Mouse (Mus musculus) midbrain, embryonic 15.5 days (tissue): ENCODE measurements at regions not wholly inside any gene's neighbourhood (a gene's known extent, or its start where the extent isn't known, plus 50 kb on each side); places are given as distances from the start of the nearest gene placed in this dataset.

Source experiments
- ATAC-seq: fragments of 200-750 bp; cut with Nextera tagmentation; replicated peaks from 2 replicates; pipeline ENCODE4 v1.8.0; 2017; ENCODE audit warnings: moderate TSS enrichment
- H3K27ac ChIP-seq: fragments of 300-500 bp; sonication (generic); 2 replicates; pipeline ENCODE4 v1.5.1; 2015; ENCODE audit warnings: mild to moderate bottlenecking, inconsistent platforms
- H3K27me3 ChIP-seq: fragments of 300-500 bp; sonication (generic); replicated peaks from 2 replicates; pipeline ENCODE4 v1.6.1; 2015; ENCODE audit warnings: inconsistent platforms
- H3K36me3 ChIP-seq: fragments of 300-500 bp; sonication (generic); replicated peaks from 2 replicates; pipeline ENCODE4 v1.6.1; 2015; ENCODE audit warnings: inconsistent platforms
- H3K4me1 ChIP-seq: fragments of 300-500 bp; sonication (generic); 2 replicates; pipeline ENCODE4 v1.6.1; 2015; ENCODE audit warnings: inconsistent platforms
- H3K4me2 ChIP-seq: fragments of 300-500 bp; sonication (generic); 2 replicates; pipeline ENCODE4 v1.6.1; 2015; ENCODE audit warnings: inconsistent platforms, mild to moderate bottlenecking, moderate library complexity
- H3K4me3 ChIP-seq: fragments of 300-500 bp; sonication (generic); 2 replicates; pipeline ENCODE4 v1.5.1; 2015; ENCODE audit warnings: mild to moderate bottlenecking, inconsistent platforms
- H3K9ac ChIP-seq: fragments of 300-500 bp; sonication (generic); 2 replicates; pipeline ENCODE4 v1.6.1; 2015; ENCODE audit warnings: mild to moderate bottlenecking, inconsistent platforms
- H3K9me3 ChIP-seq: fragments of 300-500 bp; sonication (generic); 2 replicates; pipeline ENCODE4 v1.6.1; 2016; ENCODE audit warnings: inconsistent platforms
- WGBS: fragments of 180-500 bp; shearing (Covaris S2); methylation state at CpG from one replicate; pipeline ENCODE4 v1.1.7; 2015; ENCODE audit warnings: mixed read lengths; 5-methylcytosine and 5-hydroxymethylcytosine counted together

- peak overlapping the region; percentile 69 for H3K27ac ChIP-seq
- H3K36me3 ChIP-seq, result no peaks in the 10 kb centered on the region
- WGBS, result 7% methylated on average over 6 of the region's 6 CpGs
- H3K27me3 ChIP-seq, result no peaks in the 10 kb centered on the region
- ATAC-seq, result no peak
- no peak overlapping the region; the same call in 1 of the 2 replicates for H3K4me3 ChIP-seq
- peak overlapping the region; percentile 45 for H3K4me2 ChIP-seq
- peaks cover 34% of the 10 kb centered on the region for H3K4me1 ChIP-seq
- no peaks in the 10 kb centered on the region for H3K9me3 ChIP-seq
- no peak overlapping the region for H3K9ac ChIP-seq
Observed at GRCm38 (mm10) chr1:41275642-41276041, 470.2 kb downstream of the Tmem182 start.

- H3K4me1 ChIP-seq, result peaks cover 28% of the 10 kb centered on the region
- no peaks in the 10 kb centered on the region for H3K9me3 ChIP-seq
- H3K27me3 ChIP-seq, result no peaks in the 10 kb centered on the region
- H3K9ac ChIP-seq, result no peak overlapping the region
- H3K36me3 ChIP-seq, result no peaks in the 10 kb centered on the region
- ATAC-seq, result no peak
- WGBS, result 32% methylated on average over 6 of the region's 6 CpGs
- no peak overlapping the region for H3K27ac ChIP-seq
- H3K4me3 ChIP-seq, result no peak overlapping the region
- H3K4me2 ChIP-seq, result no peak overlapping the region
Observed at GRCm38 (mm10) chr1:41276303-41276702, 470.9 kb downstream of the Tmem182 start.

GRCm38 (mm10) chr1:41285221-41285620 lies 479.8 kb downstream of the Tmem182 start:
- no peak for ATAC-seq
- WGBS, result 82% methylated on average over 9 of the region's 9 CpGs
- H3K27me3 ChIP-seq, result no peaks in the 10 kb centered on the region
- no peaks in the 10 kb centered on the region for H3K36me3 ChIP-seq
- no peak overlapping the region for H3K9ac ChIP-seq
- no peaks in the 10 kb centered on the region for H3K4me1 ChIP-seq
- no peaks in the 10 kb centered on the region for H3K9me3 ChIP-seq
- no peak overlapping the region for H3K27ac ChIP-seq
- no peak overlapping the region for H3K4me3 ChIP-seq
- H3K4me2 ChIP-seq, result no peak overlapping the region

DNA sequence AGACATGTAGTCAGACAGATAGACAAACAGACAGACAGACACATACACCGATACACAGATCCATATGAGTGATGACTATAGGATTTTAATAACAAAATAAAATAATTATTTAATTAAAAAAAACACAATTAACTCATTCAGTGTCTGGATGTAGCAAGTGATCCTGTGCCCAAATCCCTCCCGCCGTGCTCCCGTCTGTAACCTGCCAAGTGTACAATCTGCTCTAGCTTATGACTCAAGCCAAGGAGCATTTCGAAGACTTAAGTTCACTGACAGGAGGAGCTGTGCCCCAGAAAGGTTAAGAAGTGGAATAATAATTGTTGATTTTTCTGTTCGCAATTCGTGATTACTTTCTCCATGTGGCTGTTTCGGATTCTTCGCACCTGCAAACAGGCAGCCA lies 480.8 kb downstream of the Tmem182 start:
- H3K9ac ChIP-seq, result no peak overlapping the region
- H3K27ac ChIP-seq, result no peak overlapping the region
- no peaks in the 10 kb centered on the region for H3K9me3 ChIP-seq
- H3K4me3 ChIP-seq, result no peak overlapping the region
- no peaks in the 10 kb centered on the region for H3K27me3 ChIP-seq
- H3K36me3 ChIP-seq, result no peaks in the 10 kb centered on the region
- H3K4me2 ChIP-seq, result no peak overlapping the region
- no peak for ATAC-seq
- no peaks in the 10 kb centered on the region for H3K4me1 ChIP-seq
- WGBS, result 90% methylated on average over 9 of the region's 9 CpGs

GRCm38 (mm10) chr1:41326861-41327480 lies 521.6 kb downstream of the Tmem182 start:
- no peak overlapping the region for H3K4me3 ChIP-seq
- H3K27me3 ChIP-seq, result no peaks in the 10 kb centered on the region
- no peak for ATAC-seq
- no peak overlapping the region for H3K9ac ChIP-seq
- H3K4me2 ChIP-seq, result no peak overlapping the region
- no peaks in the 10 kb centered on the region for H3K4me1 ChIP-seq
- H3K9me3 ChIP-seq, result no peaks in the 10 kb centered on the region
- H3K27ac ChIP-seq, result no peak overlapping the region
- WGBS, result 16% methylated on average over 3 of the region's 3 CpGs
- no peaks in the 10 kb centered on the region for H3K36me3 ChIP-seq

DNA sequence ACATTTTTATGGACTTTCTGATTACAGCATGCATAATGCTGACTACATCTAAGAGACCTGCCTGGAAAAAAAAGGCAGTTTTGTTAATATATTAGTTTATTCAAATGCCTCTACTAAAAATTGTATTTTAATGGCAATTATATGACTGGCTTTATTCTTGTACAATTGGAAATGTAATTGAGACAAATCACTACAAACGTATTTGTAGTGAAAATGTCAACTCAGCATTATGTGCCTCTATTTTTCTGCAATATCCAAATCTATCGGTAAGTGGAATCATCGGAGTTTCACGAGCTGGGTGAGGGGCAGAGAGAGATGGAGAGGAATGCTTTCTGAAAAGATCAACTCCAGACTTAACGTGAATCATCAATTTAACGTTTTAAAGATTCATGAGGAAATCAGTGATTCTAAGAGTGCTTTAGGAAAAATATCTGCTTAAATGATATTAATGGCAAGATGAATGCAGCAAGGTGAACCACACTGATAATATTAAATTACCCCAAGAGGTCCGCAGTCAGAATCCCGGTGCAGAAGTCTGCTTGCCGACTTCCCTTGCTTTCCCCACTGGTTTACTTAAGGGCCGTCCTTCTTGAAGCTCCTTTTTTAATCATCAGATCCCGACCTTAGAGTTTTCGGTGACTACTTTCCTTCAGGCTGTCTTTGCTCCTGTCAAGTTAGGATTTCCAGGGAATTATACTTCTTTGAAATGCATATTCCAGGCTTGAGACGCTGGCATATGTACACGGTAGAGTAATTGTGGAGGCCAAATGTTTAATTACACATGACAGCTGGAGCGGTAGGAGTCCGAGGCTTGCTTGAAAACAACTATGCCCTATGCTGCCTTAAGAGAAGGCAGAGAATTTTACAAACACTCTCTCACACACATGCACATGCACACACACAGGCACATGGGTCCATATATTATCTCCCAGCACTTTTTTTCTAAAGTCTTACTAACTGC lies 544.7 kb downstream of the Tmem182 start:
- H3K27ac ChIP-seq, result no peak overlapping the region
- no peak overlapping the region for H3K9ac ChIP-seq
- peaks cover 8% of the 10 kb centered on the region; the same call in 1 of the 2 replicates for H3K4me1 ChIP-seq
- H3K9me3 ChIP-seq, result no peaks in the 10 kb centered on the region
- no peaks in the 10 kb centered on the region for H3K36me3 ChIP-seq
- peak; percentile 52 for ATAC-seq
- no peak overlapping the region for H3K4me3 ChIP-seq
- 30% methylated on average over 16 of the region's 16 CpGs for WGBS
- no peaks in the 10 kb centered on the region for H3K27me3 ChIP-seq
- H3K4me2 ChIP-seq, result peak overlapping the region; percentile 29

GRCm38 (mm10) chr1:41359061-41359460 lies 553.7 kb downstream of the Tmem182 start:
- ATAC-seq, result no peak
- Histone ChIP-seq H3K4me2 (no peak overlapping the region), H3K27ac (no peak overlapping the region), H3K9me3 (no peaks in the 10 kb centered on the region), H3K9ac (no peak overlapping the region), H3K36me3 (no peaks in the 10 kb centered on the region), H3K4me1 (no peaks in the 10 kb centered on the region), H3K27me3 (no peaks in the 10 kb centered on the region), H3K4me3 (no peak overlapping the region)
- 17% methylated on average over 4 of the region's 4 CpGs for WGBS

DNA sequence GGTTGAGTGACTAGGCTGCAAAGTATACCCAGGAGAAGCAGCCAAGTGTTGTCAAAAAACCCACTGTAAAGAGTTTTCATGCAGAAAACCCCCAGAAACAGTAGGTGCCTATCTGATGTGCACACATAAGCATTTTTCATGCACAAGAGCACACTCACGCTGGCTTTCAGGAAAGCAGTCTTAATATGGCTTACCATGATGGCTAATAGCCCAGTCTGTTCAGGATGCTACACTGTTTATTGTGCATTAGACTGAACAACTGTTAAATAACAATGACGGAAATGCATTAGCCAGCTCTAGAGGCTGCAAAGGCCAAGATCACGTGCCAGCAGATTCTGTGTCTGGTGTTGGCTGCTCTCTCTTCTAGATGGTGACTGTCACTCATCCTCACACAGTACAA lies 556.1 kb downstream of the Tmem182 start:
- no peaks in the 10 kb centered on the region for H3K4me1 ChIP-seq
- H3K27ac ChIP-seq, result no peak overlapping the region
- H3K36me3 ChIP-seq, result no peaks in the 10 kb centered on the region
- H3K4me2 ChIP-seq, result no peak overlapping the region
- 62% methylated on average over 3 of the region's 3 CpGs for WGBS
- H3K27me3 ChIP-seq, result no peaks in the 10 kb centered on the region
- no peak overlapping the region for H3K9ac ChIP-seq
- H3K9me3 ChIP-seq, result no peaks in the 10 kb centered on the region
- no peak for ATAC-seq
- no peak overlapping the region for H3K4me3 ChIP-seq

DNA sequence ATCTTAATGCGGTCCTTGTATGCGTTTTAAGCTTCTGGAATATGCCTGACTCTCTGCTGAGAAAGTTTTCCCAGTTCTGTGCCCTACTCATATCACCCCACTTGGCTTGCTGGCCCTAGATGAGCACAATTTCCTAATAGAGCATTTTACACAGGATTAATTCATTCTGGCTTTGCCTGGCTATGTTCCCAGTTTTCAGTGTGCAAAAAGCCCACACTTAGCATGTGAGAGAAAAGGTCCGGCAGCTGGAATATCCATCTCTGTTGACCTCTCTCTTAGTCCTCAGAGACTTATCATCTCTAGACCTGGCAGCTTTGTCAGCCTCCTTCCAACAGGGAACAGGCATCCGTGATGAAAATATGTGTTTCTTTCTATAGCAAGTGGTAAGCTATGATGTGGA lies 574.6 kb downstream of the Tmem182 start:
- Histone ChIP-seq H3K9ac (no peak overlapping the region), H3K27me3 (no peaks in the 10 kb centered on the region), H3K9me3 (no peaks in the 10 kb centered on the region), H3K36me3 (no peaks in the 10 kb centered on the region), H3K4me3 (no peak overlapping the region), H3K4me2 (no peak overlapping the region), H3K4me1 (0 out of 2 replicates have a peak, but pooled peaks cover 9% of the 10 kb centered on the region), H3K27ac (no peak overlapping the region)
- no peak; the same call in 1 of the 2 replicates for ATAC-seq
- WGBS, result 56% methylated on average over 4 of the region's 4 CpGs

GRCm38 (mm10) chr1:41381487-41381886 lies 576.1 kb downstream of the Tmem182 start:
- no peaks in the 10 kb centered on the region for H3K36me3 ChIP-seq
- ATAC-seq, result no peak
- no peak overlapping the region for H3K4me3 ChIP-seq
- H3K9ac ChIP-seq, result no peak overlapping the region
- H3K9me3 ChIP-seq, result no peaks in the 10 kb centered on the region
- H3K27me3 ChIP-seq, result no peaks in the 10 kb centered on the region
- WGBS, result 71% methylated on average over 7 of the region's 7 CpGs
- no peak overlapping the region for H3K4me2 ChIP-seq
- no peak overlapping the region for H3K27ac ChIP-seq
- 0 out of 2 replicates have a peak, but pooled peaks cover 9% of the 10 kb centered on the region for H3K4me1 ChIP-seq

DNA sequence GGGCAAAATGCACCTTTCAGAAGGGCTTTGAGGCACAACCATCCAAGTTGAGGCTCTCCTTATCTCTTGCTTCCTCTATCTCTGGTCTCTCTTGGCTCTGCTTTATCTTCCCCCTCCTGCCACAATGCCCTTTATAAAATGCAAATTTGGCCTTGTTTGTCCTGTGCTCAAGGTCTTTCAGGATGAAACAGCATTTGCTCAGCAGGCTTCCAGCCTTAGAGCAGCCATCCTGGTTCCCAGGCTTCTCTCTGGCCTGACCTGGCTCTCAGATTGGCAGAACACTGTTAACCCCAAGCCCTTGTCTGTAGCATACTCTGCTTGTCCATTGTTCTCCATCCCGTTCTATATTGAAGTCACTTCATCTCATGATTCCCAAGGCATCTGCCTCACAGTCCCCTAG lies 579.3 kb downstream of the Tmem182 start:
- H3K27ac ChIP-seq, result no peak overlapping the region
- peaks cover 13% of the 10 kb centered on the region for H3K4me1 ChIP-seq
- H3K4me2 ChIP-seq, result no peak overlapping the region
- H3K9ac ChIP-seq, result no peak overlapping the region
- 19% methylated on average over 1 of the region's 1 CpGs for WGBS
- H3K27me3 ChIP-seq, result no peaks in the 10 kb centered on the region
- H3K4me3 ChIP-seq, result no peak overlapping the region
- H3K36me3 ChIP-seq, result no peaks in the 10 kb centered on the region
- H3K9me3 ChIP-seq, result no peaks in the 10 kb centered on the region
- ATAC-seq, result no peak

- Histone ChIP-seq H3K27me3 (no peaks in the 10 kb centered on the region), H3K4me2 (no peak overlapping the region), H3K9ac (no peak overlapping the region), H3K4me1 (peaks cover 23% of the 10 kb centered on the region), H3K9me3 (no peaks in the 10 kb centered on the region), H3K27ac (no peak overlapping the region), H3K36me3 (no peaks in the 10 kb centered on the region), H3K4me3 (no peak overlapping the region)
- 65% methylated on average over 4 of the region's 4 CpGs for WGBS
- ATAC-seq, result no peak
Observed at GRCm38 (mm10) chr1:41386435-41386834, 581.0 kb downstream of the Tmem182 start.
